Mouse (Mus musculus): ENCODE measurements around the gene Vmn2r92.
"Not testable (repeated sequence)": the region's sequence is repeated elsewhere in the genome, so short reads cannot be mapped to it uniquely, and the experiment has no call there.

- TF ChIP-seq NELFE (IDR thresholded peaks at IDR 0.05; ENCODE audit: low read depth, low read length); CTCF (IDR thresholded peaks at IDR 0.05 in 2 of 3, conservative IDR thresholded peaks at IDR 0.05 in 1 of 3; ENCODE audit: control insufficient read depth in 1 of 3, insufficient read depth in 1 of 3, low read depth in 2 of 3, low read length in 3 of 3, poor library complexity in 1 of 3, severe bottlenecking in 1 of 3); EP300 (IDR thresholded peaks at IDR 0.05; ENCODE audit: low read depth in 1 of 2, low read length in 2 of 2); POLR2A (IDR thresholded peaks at IDR 0.05; ENCODE audit: control insufficient read depth in 1 of 2, insufficient read depth in 1 of 2, low read depth in 1 of 2, low read length in 2 of 2, poor library complexity in 1 of 2); CHD2 (IDR thresholded peaks at IDR 0.05; ENCODE audit: low read length); TAL1 (IDR thresholded peaks at IDR 0.05; ENCODE audit: low read length); MXI1 (IDR thresholded peaks at IDR 0.05; ENCODE audit: low read depth, low read length); E2F4 (IDR thresholded peaks at IDR 0.05; ENCODE audit: borderline replicate concordance, low read depth, low read length): not testable (repeated sequence)
Measured at GRCm38 (mm10) chr17:18151587-18151986, at the start of gene Vmn2r92.
